29 mouse cellular contexts compared by ENCODE assay signal in genomic region chr2:90514969-90515368, GRCm38 (mm10).
A peak's percentile ranks its signal among the peaks of the same experiment; 100 is the strongest.
DNase-seq lines count a peak whose midpoint lies in the region; ATAC-seq and TF ChIP-seq lines count a peak whose summit lies in the region.
"Had no signal": no experiment of that assay in that cellular context is flagged by ENCODE, and none has a peak within 500 bp of the region (broad histone marks: within the 10 kb centered on the region; RNA-seq: fewer than 3 reads in every experiment).

No protein-coding gene starts in this region.

- H3K36me3 ChIP-seq in lung, embryonic 16.5 days (ENCODE audit: control insufficient read depth, insufficient read depth, low read length) = no peaks in the 10 kb centered on the region
- H3K36me3 ChIP-seq: embryonic facial prominence, embryonic 13.5 days; embryonic facial prominence, embryonic 15.5 days; forebrain, embryonic 10.5 days; forebrain, embryonic 12.5 days; G1E had no signal

- H3K9ac ChIP-seq in lung, embryonic 16.5 days (ENCODE audit: low read length) = no peak overlapping the region
- H3K9ac ChIP-seq: embryonic facial prominence, embryonic 13.5 days; embryonic facial prominence, embryonic 15.5 days; forebrain, embryonic 12.5 days had no signal

- TF ChIP-seq CTCF in layer of hippocampus, adult 2 months (conservative IDR thresholded peaks at IDR 0.05) = no peak

- WGBS in lung, embryonic 16.5 days = 71% methylated on average over 5 of the region's 5 CpGs

- peaks cover 5% of the 10 kb centered on the region; the same call in 1 of the 2 replicates for H3K4me1 ChIP-seq in lung, embryonic 16.5 days (replicated peaks; ENCODE audit: control insufficient read depth, insufficient read depth, low read length)
- H3K4me1 ChIP-seq: embryonic facial prominence, embryonic 15.5 days had no signal

- no peaks in the 10 kb centered on the region for H3K27me3 ChIP-seq in lung, embryonic 16.5 days (ENCODE audit: control insufficient read depth, insufficient read depth, low read depth, low read length)
- H3K27me3 ChIP-seq: CH12.LX; embryonic facial prominence, embryonic 13.5 days; embryonic facial prominence, embryonic 15.5 days; forebrain, embryonic 12.5 days; Patski had no signal

- no peaks in the 10 kb centered on the region for H3K9me3 ChIP-seq in lung, embryonic 16.5 days (ENCODE audit: control insufficient read depth, low read length)
- H3K9me3 ChIP-seq: embryonic facial prominence, embryonic 13.5 days; embryonic facial prominence, embryonic 15.5 days; forebrain, embryonic 10.5 days; forebrain, embryonic 12.5 days; G1E had no signal

- peak overlapping the region; percentile 32; the same call in 1 of the 2 replicates for H3K27ac ChIP-seq in layer of hippocampus, adult 2 months
- no peak overlapping the region for H3K27ac ChIP-seq in lung, embryonic 16.5 days (ENCODE audit: low read length)
- H3K27ac ChIP-seq: embryonic facial prominence, embryonic 13.5 days; embryonic facial prominence, embryonic 15.5 days; forebrain, embryonic 10.5 days; forebrain, embryonic 12.5 days had no signal

- no peak for DNase-seq in layer of hippocampus, adult 2 months (ENCODE audit: low spot score in 2 of 2)
- no peak for DNase-seq in layer of hippocampus, adult 9-11 months
- DNase-seq in lung, postnatal 4 days = no peak
- DNase-seq: adrenal gland, adult 8-10 months; adrenal gland, postnatal 14 days; adrenal gland, postnatal 36 days; B cell, adult 2 months; cerebellum, adult 11 months; cerebellum, adult 18-20 months; cerebellum, adult 8-10 months; cerebellum, adult 9-11 months; cerebellum, postnatal 14 days; cerebellum, postnatal 36 days; embryo, embryonic 11 days had no signal

- no peak overlapping the region for H3K4me3 ChIP-seq in layer of hippocampus, adult 2 months
- H3K4me3 ChIP-seq in lung, embryonic 16.5 days (ENCODE audit: low read length) = no peak overlapping the region
- H3K4me3 ChIP-seq: embryonic facial prominence, embryonic 13.5 days; embryonic facial prominence, embryonic 15.5 days; erythroblast, embryonic 14.5 days; forebrain, embryonic 10.5 days; forebrain, embryonic 12.5 days had no signal

- peak; percentile 43; the same call in 1 of the 2 replicates for ATAC-seq in lung, embryonic 16.5 days (ENCODE audit: low read depth)
- ATAC-seq in granulocyte monocyte progenitor cell, adult 5-6 weeks (replicated peaks; ENCODE audit: poor library complexity, severe bottlenecking) = peak; percentile 52
- ATAC-seq in megakaryocyte progenitor cell, adult 5-6 weeks (replicated peaks; ENCODE audit: poor library complexity) = peak; percentile 65
- ATAC-seq in cerebellum, adult (ENCODE audit: insufficient number of reproducible peaks, low FRiP score, low TSS enrichment) = no peak
- ATAC-seq: activated CD4-positive, CD25-positive, alpha-beta regulatory T cell, adult 4 months; CD4-positive, CD25-positive, alpha-beta regulatory T cell, adult 4 months; forebrain, embryonic 14.5 days; Patski had no signal

- no peak overlapping the region for H3K4me2 ChIP-seq in lung, embryonic 16.5 days (ENCODE audit: low read depth, low read length)
- H3K4me2 ChIP-seq: embryonic facial prominence, embryonic 13.5 days; embryonic facial prominence, embryonic 15.5 days; forebrain, embryonic 12.5 days had no signal
